Mouse (Mus musculus) MEL (cell line): ENCODE measurements around the gene Lima1. TPM values are rescaled to one million over a fixed set of nuclear protein-coding genes. Genes with fewer than 3 reads are reported as not detected.

ENCODE experiments used
- DNase-seq: peaks from one replicate; pipeline ENCODE4 v3.0.0; 2011; ENCODE audit warnings: low read depth, low spot score
- H3K27ac ChIP-seq: 2 replicates; pipeline ENCODE4 v1.5.1; 2012; ENCODE audit warnings: low read depth, mild to moderate bottlenecking, control low read depth, low read length, moderate library complexity; ENCODE audit not compliant: control insufficient read depth
- H3K27me3 ChIP-seq, 2 experiments: fragments of 150-350 bp in 1 of 2; sonication (generic) in 1 of 2; 2 replicates each; pipeline ENCODE4 v1.6.1; 2012; ENCODE audit warnings: low read length in 2 of 2, mild to moderate bottlenecking in 2 of 2, improper control_type of control experiment in 1 of 2, moderate library complexity in 1 of 2; ENCODE audit not compliant: insufficient read depth in 2 of 2, control insufficient read depth in 1 of 2
- H3K36me3 ChIP-seq, 2 experiments: 2 replicates each; pipeline ENCODE4 v1.6.1; 2012 to 2014; ENCODE audit warnings: low read length in 2 of 2, improper control_type of control experiment in 1 of 2, inconsistent platforms in 1 of 2, mild to moderate bottlenecking in 1 of 2; ENCODE audit not compliant: insufficient read depth in 2 of 2, control insufficient read depth in 1 of 2
- H3K4me1 ChIP-seq, 2 experiments: fragments of 150-350 bp in 1 of 2; sonication (generic) in 1 of 2; 2 replicates each; pipeline ENCODE4 v1.6.1; 2012; ENCODE audit warnings: low read length in 2 of 2, improper control_type of control experiment in 1 of 2, mild to moderate bottlenecking in 1 of 2; ENCODE audit not compliant: insufficient read depth in 2 of 2, control insufficient read depth in 1 of 2
- H3K4me3 ChIP-seq, 2 experiments: fragments of 150-350 bp in 1 of 2; sonication (generic) in 1 of 2; 2 replicates each; pipeline ENCODE4 v1.5.1; 2012; ENCODE audit warnings: low read depth in 2 of 2, low read length in 2 of 2, mild to moderate bottlenecking in 2 of 2, moderate library complexity in 2 of 2, control low read depth in 1 of 2, improper control_type of control experiment in 1 of 2; ENCODE audit not compliant: control insufficient read depth in 1 of 2, insufficient read depth in 1 of 2
- H3K79me2 ChIP-seq: 2 replicates; pipeline ENCODE4 v1.6.1; 2012; ENCODE audit warnings: mild to moderate bottlenecking, low read length, moderate library complexity; ENCODE audit not compliant: control insufficient read depth, poor library complexity, insufficient read depth
- H3K9ac ChIP-seq: 2 replicates; pipeline ENCODE4 v1.6.1; 2012; ENCODE audit warnings: low read depth, mild to moderate bottlenecking, control low read depth, low read length, moderate library complexity; ENCODE audit not compliant: control insufficient read depth, poor library complexity, severe bottlenecking
- H3K9me3 ChIP-seq: fragments of 150-350 bp; sonication (generic); replicated peaks from 2 replicates; pipeline ENCODE4 v1.6.1; 2012; ENCODE audit warnings: mild to moderate bottlenecking, low read length, improper control_type of control experiment, moderate library complexity; ENCODE audit not compliant: insufficient read depth
- ELF1 ChIP-seq: IDR thresholded peaks from 2 replicates; pipeline ENCODE4 v1.6.1; 2014; ENCODE audit warnings: low read depth, mild to moderate bottlenecking, inconsistent platforms, low read length, improper control_type of control experiment, moderate library complexity
- EP300 ChIP-seq, 2 experiments: IDR thresholded peaks; 2 replicates each; pipeline ENCODE4 v1.6.1; 2011; ENCODE audit warnings: improper control_type of control experiment in 2 of 2, low read length in 2 of 2, low read depth in 1 of 2, mild to moderate bottlenecking in 1 of 2
- ETS1 ChIP-seq: IDR thresholded peaks from 2 replicates; pipeline ENCODE4 v1.6.1; 2012; ENCODE audit warnings: low read depth, mild to moderate bottlenecking, inconsistent platforms, low read length, improper control_type of control experiment, moderate library complexity
- GATA1 ChIP-seq: IDR thresholded peaks from 2 replicates; pipeline ENCODE4 v1.6.1; 2011; ENCODE audit warnings: low read depth, low read length, improper control_type of control experiment
- HCFC1 ChIP-seq: IDR thresholded peaks from 2 replicates; pipeline ENCODE4 v1.6.1; 2012; ENCODE audit warnings: low read depth, mild to moderate bottlenecking, inconsistent platforms, low read length, improper control_type of control experiment, moderate library complexity
- JUND ChIP-seq: IDR thresholded peaks from 2 replicates; pipeline ENCODE4 v1.6.1; 2011; ENCODE audit warnings: low read depth, mild to moderate bottlenecking, improper control_type of control experiment, low read length
- MAX ChIP-seq: IDR thresholded peaks from 2 replicates; pipeline ENCODE4 v1.6.1; 2011; ENCODE audit warnings: low read length, improper control_type of control experiment
- MEF2A ChIP-seq: IDR thresholded peaks from 2 replicates; pipeline ENCODE4 v1.6.1; 2014; ENCODE audit warnings: low read depth, mild to moderate bottlenecking, inconsistent platforms, low read length, improper control_type of control experiment; ENCODE audit not compliant: poor library complexity, insufficient replicate concordance, severe bottlenecking; ENCODE audit errors: extremely low read depth
- MYB ChIP-seq: IDR thresholded peaks from 2 replicates; pipeline ENCODE4 v1.6.1; 2011; ENCODE audit warnings: mild to moderate bottlenecking, low read depth, low read length, improper control_type of control experiment
- NRF1 ChIP-seq: IDR thresholded peaks from 2 replicates; pipeline ENCODE4 v1.6.1; 2014; ENCODE audit warnings: low read depth, mild to moderate bottlenecking, inconsistent platforms, low read length, improper control_type of control experiment, moderate library complexity; ENCODE audit not compliant: poor library complexity, insufficient read depth, severe bottlenecking
- POLR2AphosphoS5 ChIP-seq: IDR thresholded peaks from 2 replicates; pipeline ENCODE4 v1.6.1; 2012; ENCODE audit warnings: low read depth, borderline replicate concordance, mild to moderate bottlenecking, inconsistent platforms, low read length, moderate library complexity, mixed read lengths
- RCOR1 ChIP-seq: IDR thresholded peaks from 2 replicates; pipeline ENCODE4 v1.6.1; 2012; ENCODE audit warnings: low read depth, mild to moderate bottlenecking, inconsistent platforms, low read length, improper control_type of control experiment
- TCF12 ChIP-seq: IDR thresholded peaks from 2 replicates; pipeline ENCODE4 v1.6.1; 2014; ENCODE audit warnings: low read depth, mild to moderate bottlenecking, inconsistent platforms, low read length, improper control_type of control experiment, moderate library complexity
- UBTF ChIP-seq: IDR thresholded peaks from 2 replicates; pipeline ENCODE4 v1.6.1; 2012; ENCODE audit warnings: low read depth, mild to moderate bottlenecking, inconsistent platforms, low read length, improper control_type of control experiment, moderate library complexity, borderline replicate concordance; ENCODE audit not compliant: insufficient read depth
- USF1 ChIP-seq: IDR thresholded peaks from 2 replicates; pipeline ENCODE4 v1.6.1; 2014; ENCODE audit warnings: low read depth, mild to moderate bottlenecking, inconsistent platforms, low read length, improper control_type of control experiment, moderate library complexity
- ZKSCAN1 ChIP-seq: IDR thresholded peaks from 2 replicates; pipeline ENCODE4 v1.6.1; 2012; ENCODE audit warnings: low read depth, mild to moderate bottlenecking, inconsistent platforms, low read length, improper control_type of control experiment, moderate library complexity
- ZNF384 ChIP-seq: IDR thresholded peaks from 2 replicates; pipeline ENCODE4 v1.6.1; 2012; ENCODE audit warnings: low read depth, mild to moderate bottlenecking, inconsistent platforms, low read length, improper control_type of control experiment
- polyA plus RNA-seq, 2 experiments: library from polyadenylated mRNA; stranded (reverse) in 1 of 2; unstranded in 1 of 2; fragments of >175 nt in 1 of 2; fragments of >200 nt in 1 of 2; gene quantifications; 2 replicates each; pipeline versions ENCODE4 v1.2.1 to v1.2.4; 2012; ENCODE audit warnings: low replicate concordance in 2 of 2, low read depth in 1 of 2; ENCODE audit not compliant: insufficient read length in 2 of 2, insufficient read depth in 1 of 2, missing spikeins in 1 of 2
- total RNA-seq: library from RNA; depleted of rRNA; stranded (reverse); fragments of 300-350 nt; gene quantifications from 2 replicates; pipeline ENCODE4 v1.2.3, GENCODE M21; 2012

The Lima1 gene
- total and polyA plus RNA-seq, 3 experiments = 1.1 to 7.9 TPM; not detected in 1

DNA sequence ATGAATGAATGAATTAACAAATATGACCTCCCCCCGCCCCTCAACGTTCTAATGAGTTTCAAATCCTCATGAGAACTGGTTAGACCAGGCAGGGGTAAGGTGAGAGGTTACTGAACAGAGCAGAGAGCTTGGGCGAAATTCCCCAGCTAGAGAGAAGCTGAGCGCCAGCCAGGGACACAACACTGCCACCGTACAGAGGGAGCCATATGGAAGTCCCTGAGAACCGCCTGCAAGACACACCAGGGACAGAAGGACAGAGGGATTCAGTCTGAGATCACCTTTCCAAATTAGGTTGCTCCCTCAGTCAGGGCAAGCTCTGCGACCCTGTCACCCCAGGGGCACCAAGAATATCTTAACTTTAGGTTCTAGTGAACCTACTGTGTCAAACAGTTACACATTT lies 37.7 kb downstream of the Lima1 start:
- Histone ChIP-seq H3K27ac (no peak overlapping the region), H3K4me1 (no peaks in the 10 kb centered on the region), H3K27me3 (peaks cover 19 to 41% of the 10 kb centered on the region in 2 experiments), H3K36me3 (no peaks in the 10 kb centered on the region; a peak in 1 of 4 replicates), H3K9ac (no peak overlapping the region), H3K9me3 (no peaks in the 10 kb centered on the region), H3K4me3 (no peak overlapping the region), H3K79me2 (no peaks in the 10 kb centered on the region)
- DNase-seq = no peak
- TF ChIP-seq HCFC1 (no peak), EP300 (IDR thresholded peaks at IDR 0.05; ENCODE audit: low read depth in 1 of 2, low read length in 2 of 2) (no peak), POLR2AphosphoS5 (no peak), TCF12 (no peak), MYB (no peak), JUND (no peak), ETS1 (no peak)

DNA sequence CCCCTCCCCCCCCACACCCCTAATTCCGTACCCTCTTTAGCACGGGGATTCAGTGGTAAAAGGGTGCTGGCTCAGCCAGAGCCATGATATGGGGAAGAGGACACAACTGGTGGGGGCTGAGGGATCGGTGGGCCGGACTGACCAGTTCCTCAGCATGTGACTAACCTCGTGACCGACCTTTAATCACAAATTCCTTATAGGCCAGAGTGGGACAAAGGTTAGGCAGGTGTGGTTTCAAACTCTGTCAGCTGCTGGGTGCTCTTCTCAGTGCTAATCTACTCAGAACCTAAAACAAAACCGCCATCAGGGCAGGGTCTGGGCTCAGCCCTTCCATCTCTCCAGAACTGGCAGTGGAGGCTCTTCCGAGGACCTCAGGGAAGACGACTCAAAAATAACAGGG lies 40.1 kb downstream of the Lima1 start:
- Histone ChIP-seq H3K9ac (no peak overlapping the region), H3K27ac (no peak overlapping the region)
- DNase-seq = no peak

DNA sequence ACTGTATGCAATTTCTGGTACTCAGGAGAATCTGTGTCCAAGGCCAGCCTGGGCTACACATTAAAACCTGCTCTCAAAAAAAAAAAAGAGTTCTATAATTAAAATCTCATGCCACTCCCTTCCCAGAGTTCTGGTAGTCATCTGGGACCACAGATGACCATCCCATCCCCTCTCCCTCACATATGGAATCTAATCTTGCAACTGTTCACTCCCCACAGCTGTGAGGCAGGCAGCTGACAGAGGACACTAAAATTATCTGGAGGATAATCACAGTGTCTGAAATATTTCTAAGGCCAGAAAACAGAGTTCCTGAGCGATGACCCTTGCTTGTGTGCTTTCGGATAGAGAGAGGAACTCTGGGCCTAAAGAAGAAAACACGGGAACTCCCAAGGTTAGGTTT lies 40.6 kb downstream of the Lima1 start:
- TF ChIP-seq ELF1 = no peak
- no peak for TF ChIP-seq TCF12
- no peak for TF ChIP-seq ZKSCAN1
- TF ChIP-seq JUND = no peak
- TF ChIP-seq UBTF = no peak
- no peak for TF ChIP-seq MAX
- TF ChIP-seq GATA1 = no peak
- no peak for TF ChIP-seq USF1
- TF ChIP-seq NRF1 = no peak
- no peak for TF ChIP-seq POLR2AphosphoS5
- TF ChIP-seq ZNF384 = no peak
- no peak overlapping the region for H3K9ac ChIP-seq
- H3K27ac ChIP-seq = no peak overlapping the region

More for the DNA sequence above, 40.1 kb downstream of the Lima1 start:
- H3K27me3 ChIP-seq = peaks cover 21 to 42% of the 10 kb centered on the region in 2 experiments
- TF ChIP-seq JUND (no peak), MYB (no peak), MEF2A (no peak), RCOR1 (no peak)
- no peak overlapping the region for H3K4me3 ChIP-seq
- H3K4me1 ChIP-seq = no peaks in the 10 kb centered on the region
- no peaks in the 10 kb centered on the region for H3K9me3 ChIP-seq
- no peaks in the 10 kb centered on the region for H3K79me2 ChIP-seq
- H3K36me3 ChIP-seq = no peaks in the 10 kb centered on the region; a peak in 1 of 4 replicates

More for the DNA sequence above, 40.6 kb downstream of the Lima1 start:
- Histone ChIP-seq H3K9me3 (no peaks in the 10 kb centered on the region), H3K27me3 (peaks cover 21 to 44% of the 10 kb centered on the region in 2 experiments), H3K36me3 (no peaks in the 10 kb centered on the region; a peak in 1 of 4 replicates), H3K79me2 (no peaks in the 10 kb centered on the region), H3K4me1 (no peaks in the 10 kb centered on the region), H3K4me3 (no peak overlapping the region)
- DNase-seq = no peak
